Mouse (Mus musculus) megakaryocyte, embryonic 14.5 days (primary cell): ENCODE results near the gene Foxj2.

Source experiments
- FLI1 ChIP-seq: IDR thresholded peaks from 2 replicates; pipeline ENCODE4 v1.6.1; 2012; ENCODE audit warnings: low read length, inconsistent platforms, mixed read lengths
- GATA1 ChIP-seq: IDR thresholded peaks from 3 replicates; pipeline ENCODE4 v1.6.1; 2012; ENCODE audit warnings: mixed read lengths, low read length, inconsistent platforms, borderline replicate concordance

- no peak for TF ChIP-seq GATA1
- TF ChIP-seq FLI1, result no peak
These were observed 14.7 kb downstream of the Foxj2 start for GRCm38 (mm10) chr6:122834365-122834764.
